Mouse (Mus musculus) naive thymus-derived CD4-positive, alpha-beta T cell, adult 2 months (primary cell): ENCODE measurements at regions not wholly inside any gene's neighbourhood (a gene's known extent, or its start where the extent isn't known, plus 50 kb on each side); places are given as distances from the start of the nearest gene placed in this dataset.

Source experiments
- DNase-seq: peaks from one replicate; pipeline ENCODE4 v3.0.0-alpha.2; 2011; ENCODE audit warnings: low read depth

DNA sequence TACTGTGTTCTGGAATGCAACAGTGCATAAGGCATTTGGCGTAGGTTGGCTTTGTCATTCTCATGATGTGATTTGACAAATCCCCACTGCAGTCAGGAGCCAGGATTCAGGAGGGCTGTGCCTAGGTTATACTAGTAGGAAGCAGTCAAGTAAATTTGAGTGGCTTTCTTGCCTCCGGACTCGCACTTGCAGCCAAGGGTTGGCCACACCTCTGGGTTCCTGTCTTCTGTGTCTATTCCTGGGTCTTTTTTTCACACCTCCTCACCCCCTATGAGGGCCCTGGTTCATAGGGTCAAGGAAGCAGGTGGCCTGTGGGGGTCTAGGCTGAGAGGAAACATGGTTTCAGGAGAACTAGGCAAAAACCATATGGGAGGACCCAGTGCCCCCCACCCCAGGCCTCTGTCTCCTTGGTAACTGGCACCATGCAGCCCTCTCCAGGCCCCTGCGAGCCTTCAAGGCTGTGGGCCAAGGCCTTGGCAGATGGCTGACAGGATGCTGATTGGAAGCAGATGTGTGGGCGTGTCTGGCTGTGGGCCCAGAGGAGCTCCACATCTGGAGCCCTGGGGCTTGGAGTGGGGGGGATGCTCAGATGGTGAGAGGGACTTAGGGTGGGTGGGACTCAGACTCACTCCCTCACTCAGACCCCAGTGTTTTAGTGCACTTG, 195.7 kb downstream of the Rgs3 start:
- DNase-seq: peak; percentile 35

DNA sequence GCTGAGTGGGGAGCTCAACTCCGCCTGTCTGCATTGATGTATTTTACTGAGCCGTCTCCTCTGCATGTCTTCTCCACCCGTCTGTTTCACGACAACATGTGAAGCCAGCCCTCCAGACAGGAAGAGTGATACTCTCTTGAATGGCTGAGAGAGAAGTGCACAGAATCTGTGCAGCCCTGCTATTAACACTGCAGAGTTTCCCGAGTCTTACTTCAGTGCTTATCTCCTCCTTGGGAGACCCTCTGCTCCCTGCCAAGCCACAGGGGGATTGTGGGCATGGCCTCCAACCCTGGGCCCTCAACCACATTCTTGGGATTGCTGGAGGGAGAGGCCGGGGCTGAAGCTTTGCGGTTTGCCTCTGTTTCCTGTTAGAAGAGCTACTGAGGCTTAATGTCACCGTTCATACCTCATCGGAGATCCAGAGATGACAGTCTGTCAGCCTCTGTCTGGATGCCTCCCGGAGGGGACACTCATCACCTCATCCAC, 197.1 kb downstream of the Rgs3 start:
- DNase-seq: peak; percentile 80

DNA sequence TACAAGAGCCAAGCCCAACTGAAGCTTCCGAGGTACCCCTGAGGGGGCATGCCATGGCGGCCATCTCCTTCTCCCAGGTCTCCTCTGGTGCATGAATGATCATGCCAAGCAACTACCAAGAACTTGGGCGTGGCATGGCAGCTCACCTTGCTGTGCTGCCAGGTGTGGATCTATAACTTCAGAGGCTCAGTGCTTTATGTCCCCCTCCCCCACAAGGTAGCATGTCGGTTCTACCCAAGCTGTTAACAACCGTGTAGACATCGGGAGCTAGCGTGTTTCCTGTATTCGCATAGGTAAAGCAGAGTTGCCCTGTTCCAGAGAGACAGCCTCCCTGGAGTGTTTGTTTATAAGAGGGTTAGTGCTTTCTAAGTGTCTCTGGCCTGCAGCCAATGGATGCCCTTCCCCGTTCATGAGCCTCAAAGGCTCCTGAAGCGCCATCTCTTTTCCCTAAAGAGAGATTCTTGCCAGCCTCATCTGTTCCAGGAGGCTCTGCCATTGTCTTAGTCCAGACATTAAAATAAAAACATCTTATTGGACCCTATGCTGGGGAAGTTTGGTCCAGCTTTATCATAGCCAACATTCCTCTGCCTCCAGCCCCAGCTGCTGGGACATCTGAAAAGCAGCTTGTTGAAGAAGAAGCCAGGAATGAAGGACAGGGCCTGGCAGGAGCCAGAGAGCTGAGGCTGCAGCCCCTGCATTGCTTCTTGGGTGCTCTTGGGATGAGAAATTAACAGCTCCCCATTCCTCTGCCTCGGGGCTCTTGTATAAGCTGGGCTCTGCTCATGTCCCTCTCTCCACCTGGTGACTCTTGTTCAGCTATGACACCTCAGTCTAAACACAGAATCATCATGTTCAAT, 201.3 kb downstream of the Rgs3 start:
- DNase-seq: peak; percentile 37

DNA sequence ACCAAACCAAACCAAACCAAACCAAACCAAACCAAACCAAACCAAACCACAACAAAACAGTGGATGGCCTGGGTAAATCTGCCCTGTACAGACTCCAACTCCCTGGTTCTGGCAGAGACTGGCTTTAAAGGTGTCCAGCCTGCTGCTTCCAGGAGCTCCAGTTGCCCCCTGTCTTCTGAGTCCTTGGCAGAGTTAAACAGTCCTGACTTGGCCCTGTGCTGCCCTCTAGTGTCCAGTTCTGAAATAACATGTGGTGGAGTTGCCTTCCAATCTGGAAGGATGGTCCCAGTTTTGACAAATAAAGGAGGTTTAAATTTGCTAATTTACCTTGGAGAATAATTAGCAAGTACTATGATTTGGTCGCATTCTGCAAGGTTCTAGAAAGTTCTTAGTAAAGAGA, 202.0 kb downstream of the Rgs3 start:
- peak; percentile 87 for DNase-seq

DNA sequence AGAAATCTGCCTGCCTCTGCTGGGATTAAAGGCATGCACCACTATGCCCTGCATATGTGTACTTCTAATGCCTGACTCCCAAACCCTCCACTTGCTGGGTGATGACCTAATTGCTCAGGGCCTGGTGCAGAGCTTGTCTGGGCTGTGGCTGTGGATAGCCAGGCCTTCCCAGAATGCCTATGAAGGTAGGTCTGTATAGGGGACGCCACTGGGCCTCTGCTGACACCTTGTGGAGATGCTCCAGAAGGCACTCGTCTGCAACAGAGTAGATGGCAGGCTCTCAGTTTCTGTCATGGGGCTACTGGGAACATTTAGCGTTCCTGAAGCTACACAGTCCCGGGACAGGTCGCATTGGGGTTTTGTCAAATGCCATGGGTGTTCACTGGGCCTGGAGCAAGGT, 201.4 kb upstream of the Zfp618 start:
- peak; percentile 86 for DNase-seq

DNA sequence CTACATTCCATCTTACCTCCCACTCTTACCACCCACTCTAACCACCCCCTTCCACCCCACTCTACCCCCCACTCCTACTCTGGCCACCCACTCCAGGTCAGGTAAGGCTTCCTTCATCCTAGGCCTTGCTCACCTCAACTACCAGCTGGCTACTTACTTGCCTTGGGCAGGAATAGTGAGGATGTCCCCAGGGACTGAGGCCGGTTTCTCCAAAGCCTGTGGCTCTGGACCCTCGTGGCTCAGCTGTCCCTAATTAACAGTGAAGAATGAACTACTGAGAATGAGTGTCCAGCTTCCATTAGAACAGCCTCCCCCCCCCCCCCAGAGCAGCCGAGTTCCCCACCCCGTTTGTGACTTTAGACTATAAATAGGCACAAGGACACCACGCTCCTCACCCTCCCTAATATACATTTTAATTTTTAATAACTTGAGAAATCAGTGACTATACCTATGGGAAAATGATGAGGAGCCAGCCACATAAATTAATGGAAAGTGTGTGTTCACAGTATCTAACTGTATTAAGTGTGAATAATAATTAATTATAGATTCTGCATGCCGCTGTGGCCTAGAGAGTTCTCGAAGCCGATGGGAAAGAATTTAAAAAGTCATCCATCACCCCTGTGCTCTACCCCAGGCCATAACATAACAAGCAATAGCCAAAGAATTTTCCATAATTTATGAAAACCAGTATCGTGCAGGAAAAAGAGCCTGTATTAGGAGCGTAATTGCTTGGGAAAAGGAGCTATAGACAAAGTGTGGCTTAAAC, 195.7 kb upstream of the Zfp618 start:
- no peak for DNase-seq

DNA sequence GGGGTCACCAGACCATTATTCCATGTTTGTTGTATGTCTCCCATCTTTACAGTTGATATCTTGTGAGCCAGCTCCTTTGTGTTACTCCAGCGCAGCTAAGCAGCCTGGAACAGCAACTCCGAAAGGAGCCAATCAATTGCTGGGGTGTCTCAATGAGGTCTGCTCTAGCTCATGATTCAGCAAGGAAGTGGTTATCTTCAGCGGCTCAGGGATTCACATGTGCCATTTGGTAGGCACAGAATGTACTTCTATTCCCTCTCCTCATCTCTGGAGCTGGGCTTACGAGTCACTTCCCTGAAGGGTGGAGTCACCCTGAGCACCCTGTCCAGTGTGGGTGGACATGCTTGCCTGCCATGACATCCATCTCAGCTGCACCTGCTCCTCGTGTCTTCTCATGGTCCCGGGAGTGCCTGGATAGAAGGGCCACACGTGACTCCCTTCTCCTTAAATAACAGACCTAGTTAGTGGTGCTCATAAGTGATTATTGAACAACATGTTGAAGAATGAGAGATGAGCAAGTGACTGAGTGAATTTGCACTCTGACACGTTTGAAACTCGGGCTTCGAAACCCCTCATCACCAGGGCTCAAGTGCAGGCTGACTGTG, 190.3 kb upstream of the Zfp618 start:
- DNase-seq: no peak

DNA sequence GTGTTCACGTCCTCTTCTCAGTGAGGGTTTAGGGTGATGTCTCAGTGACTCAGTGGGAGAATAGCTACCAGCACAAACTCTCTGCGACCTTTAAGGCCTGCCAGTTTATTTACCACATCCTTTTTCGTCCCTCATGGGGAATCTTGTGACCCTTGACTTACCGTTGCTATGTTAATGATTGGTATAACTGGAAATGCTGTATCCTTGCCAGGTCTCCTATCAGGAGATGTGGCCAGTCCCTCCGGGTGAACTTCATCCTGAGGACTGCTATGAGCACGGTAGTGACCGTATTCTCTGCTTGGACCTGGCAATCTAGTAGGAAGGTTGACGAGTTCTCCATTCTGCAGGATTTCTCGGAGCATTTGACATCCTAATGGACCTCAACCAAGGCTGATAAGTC, 188.5 kb upstream of the Zfp618 start:
- DNase-seq: no peak

DNA sequence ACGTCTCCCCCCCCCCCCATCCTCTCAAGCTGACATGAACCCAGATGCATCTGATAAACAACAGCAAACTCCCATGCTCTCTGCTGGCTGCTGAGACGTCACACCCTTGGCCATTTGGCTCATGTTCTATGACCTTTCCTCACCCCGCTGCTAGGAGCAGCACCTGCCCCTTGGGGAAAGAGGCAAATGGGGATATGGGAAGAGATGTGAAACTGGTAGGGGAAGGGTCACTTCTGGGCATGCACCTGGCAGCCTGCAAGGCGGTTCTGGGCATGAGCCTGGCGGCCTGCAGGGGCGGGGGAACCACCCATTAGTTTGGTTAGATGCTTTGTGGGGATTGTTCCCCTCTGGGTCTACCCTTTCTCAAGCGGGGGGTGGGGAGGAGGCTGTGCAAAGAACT, 187.9 kb upstream of the Zfp618 start:
- no peak for DNase-seq

DNA sequence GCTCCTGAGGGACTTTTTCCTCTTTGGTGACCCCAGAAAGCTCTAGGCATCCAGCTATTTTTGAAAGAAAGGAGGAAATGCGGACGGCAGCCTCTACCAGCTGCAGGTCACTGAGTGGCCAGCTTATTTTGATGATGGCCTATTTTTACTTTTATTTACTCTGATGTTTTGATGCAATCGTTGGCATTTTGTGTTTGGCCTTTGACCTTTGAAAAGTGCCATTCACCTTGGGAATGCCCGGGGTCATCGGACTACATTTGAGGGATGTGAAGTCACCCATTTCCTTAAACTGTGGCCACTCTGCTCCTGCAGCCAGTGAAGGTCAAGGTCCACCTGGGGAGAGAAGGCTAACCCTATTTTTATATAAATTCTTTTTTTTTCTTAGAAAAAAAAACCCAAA, 186.8 kb upstream of the Zfp618 start:
- no peak for DNase-seq

DNA sequence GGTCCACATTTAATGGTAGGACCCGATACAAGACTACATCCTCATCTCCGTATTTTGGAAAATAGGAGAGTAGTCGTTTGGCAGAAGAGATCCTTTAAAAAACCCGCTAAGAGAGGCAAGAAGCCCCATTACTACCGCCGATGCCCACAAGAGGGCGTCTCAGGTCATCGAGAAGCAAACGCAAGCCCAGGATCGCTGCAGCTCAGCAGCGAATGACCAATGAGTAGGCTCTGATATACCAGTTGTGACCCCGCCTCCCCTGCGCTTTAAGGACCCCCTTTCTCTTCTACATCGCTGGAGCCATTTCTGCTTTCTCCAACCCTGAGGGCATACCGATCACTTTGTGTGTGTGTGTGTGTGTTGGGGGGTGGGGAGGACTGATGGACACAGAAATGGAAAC, 185.0 kb upstream of the Zfp618 start:
- peak; percentile 90 for DNase-seq

DNA sequence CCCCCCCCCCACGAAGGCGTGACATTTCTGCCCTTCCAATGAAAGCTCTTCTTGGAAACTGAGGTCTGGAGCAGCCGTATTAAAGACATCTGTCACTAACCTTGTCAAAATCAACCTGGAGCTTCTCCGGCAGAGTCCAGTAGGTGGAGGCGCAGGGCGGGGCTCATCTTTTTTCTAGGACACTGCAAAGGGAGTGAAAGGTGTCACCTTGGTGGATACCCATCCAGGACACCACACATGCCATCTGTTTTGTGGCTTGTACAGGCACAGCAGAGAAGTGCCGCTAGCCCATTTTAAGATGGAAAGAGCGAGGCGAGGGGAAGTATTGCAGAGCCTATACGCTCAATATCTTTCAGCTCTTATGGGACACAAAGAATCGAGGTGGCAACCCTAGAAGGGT, 184.5 kb upstream of the Zfp618 start:
- no peak for DNase-seq

DNA sequence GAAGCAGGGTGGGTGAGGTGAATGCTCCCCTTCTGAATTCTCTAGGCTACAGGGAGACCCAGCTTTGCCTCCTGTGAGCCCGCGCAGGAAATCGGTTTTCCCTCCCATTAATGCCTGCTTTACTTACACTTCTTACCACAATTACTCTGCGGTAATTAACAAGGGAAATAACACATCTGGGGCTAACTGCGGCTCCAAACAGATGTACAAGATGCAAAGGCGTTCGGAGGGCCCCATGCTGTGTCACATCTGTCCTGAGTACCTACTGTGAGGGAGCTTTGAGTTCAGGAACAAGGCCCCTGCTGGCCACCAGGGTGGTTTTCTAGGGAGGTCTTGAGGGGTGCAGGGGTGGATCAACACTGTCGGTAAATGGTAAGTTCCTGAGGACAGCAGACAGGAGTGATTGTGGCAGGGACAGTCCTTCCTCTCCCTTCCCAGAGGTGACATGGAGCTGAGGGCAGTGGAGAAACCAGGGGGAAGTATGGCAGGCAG, 184.0 kb upstream of the Zfp618 start:
- DNase-seq: no peak

DNA sequence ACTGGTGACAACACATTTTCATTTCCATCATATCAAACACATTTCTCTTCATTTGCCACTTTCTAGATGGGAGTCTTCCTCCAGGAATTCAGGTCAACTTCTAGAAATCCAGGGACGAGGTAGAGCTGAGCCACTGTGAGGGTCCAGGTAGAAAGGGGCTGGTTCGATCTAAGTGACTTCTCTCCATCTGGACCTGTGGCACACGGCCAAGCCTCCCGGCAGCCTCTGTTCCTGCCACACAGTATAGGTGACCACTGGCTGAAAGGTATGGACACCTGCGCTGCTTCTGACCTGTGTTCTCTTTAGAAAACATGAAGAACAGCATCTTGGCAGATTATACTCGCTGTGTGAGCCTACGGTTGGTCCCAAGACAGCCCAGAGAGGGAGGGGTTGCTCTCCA, 179.7 kb upstream of the Zfp618 start:
- no peak for DNase-seq

DNA sequence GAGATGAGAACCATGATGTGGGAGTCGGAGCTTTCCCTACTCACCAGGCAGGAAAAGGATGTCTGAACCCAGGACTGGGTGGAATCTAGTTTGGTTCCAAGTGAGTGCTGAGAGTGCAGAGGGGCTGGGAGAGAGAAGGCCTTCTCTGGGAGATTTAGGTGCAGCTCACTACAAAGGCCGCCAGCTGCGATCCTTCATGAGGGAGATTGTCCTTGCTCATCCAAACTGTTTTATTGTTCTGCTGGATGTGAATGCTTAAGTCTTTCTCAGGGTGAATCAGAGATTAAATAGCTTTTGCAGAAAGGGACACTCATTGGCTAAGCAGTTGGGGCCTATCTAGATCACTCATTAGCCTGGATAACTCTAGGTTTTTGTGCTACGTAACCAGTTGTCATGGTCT, 175.7 kb upstream of the Zfp618 start:
- no peak for DNase-seq

DNA sequence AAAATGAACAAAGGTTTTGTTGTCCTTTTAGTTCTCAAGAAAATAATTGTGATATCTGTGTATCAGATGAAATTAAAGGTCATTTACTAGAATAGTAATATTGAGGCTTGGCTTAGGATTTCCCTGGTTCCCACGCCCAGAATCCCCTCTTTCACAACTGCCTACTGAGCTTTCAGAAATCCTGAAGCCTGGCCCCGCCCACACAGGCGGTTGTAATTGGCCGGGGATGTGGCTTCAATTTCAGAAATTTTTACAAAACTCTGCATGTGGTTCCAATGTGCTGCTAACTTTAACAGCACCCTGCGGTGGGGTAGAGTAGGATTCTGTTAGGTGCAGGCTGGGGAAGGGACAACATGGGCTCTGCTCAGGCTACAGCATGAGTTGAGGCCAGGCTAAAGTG, 171.8 kb upstream of the Zfp618 start:
- DNase-seq: no peak

DNA sequence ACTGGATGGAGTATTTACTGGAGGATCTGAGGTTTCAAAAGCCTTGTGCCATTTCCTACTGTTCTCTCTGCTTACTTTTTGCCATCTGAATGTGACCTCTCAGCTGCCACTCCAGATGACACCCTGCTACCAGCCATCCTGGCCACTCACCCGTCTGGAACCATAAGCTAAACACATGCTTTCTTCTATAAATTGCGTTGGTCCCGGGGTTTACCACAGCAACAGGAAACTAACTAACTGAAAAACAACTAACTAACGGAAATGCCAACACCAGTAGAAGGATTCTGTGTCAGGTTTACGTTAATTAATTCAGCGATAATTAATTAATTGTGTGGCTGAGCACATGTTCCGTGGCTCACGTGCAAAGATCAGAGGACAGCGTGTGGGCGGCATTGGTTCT, 169.8 kb upstream of the Zfp618 start:
- DNase-seq: no peak

DNA sequence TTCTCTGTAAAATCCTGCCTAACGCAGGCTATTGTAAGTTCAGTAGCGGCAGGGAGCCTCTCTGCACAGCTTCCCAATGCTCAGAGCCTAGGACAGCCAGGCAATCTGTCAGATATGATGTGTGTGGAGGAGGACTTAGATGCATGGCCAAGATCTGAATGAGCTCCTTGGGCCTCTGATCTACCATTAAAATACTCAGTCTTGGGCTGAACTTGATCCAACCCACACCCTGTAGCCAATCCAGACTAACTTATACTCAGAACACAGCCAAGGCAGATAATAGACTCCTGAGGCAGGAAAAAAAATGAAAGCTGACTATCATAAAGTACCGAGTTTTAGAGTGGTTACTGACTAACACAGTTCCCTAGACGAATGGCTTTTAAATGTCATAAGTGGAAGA, 165.4 kb upstream of the Zfp618 start:
- DNase-seq: no peak

DNA sequence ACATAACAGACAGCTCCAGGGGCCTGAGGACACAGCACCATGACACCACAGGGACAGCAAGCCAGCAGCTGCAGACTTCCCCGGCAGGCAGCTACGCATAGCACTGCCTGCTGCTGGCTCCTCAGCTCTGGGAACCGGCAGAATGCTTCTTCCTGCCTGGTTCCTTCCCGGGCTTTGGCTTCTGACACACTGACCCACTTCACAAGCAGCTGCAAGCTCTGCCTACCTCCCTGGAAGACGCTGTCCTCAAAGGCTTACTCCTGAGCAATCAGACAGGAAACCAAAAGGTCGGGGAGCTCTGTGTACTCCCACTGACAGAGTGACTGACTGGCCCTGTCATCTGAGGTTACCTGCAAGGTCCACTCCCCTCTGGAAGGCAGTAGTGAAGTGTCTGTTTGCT, 159.5 kb upstream of the Zfp618 start:
- DNase-seq: peak; percentile 49

DNA sequence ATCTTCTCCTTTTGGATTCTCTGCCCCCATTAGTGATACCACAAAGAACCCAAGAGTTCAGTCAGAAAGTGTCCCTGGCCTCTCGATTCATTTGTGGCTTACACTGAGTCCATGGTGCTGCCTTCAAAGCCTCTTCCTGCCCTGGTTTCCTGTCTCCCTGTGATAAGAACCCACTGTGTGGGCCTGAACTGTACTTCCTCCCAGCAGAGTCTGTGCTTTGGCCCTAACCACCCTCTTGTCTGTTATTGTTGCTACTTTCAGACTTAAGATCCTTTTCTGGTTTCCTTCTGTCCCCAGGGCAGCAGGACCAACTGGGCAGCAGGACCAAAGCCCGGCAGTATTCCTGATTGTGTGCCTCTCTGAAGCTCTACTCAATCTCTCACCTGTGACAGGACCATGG, 158.6 kb upstream of the Zfp618 start:
- peak; percentile 62 for DNase-seq

DNA sequence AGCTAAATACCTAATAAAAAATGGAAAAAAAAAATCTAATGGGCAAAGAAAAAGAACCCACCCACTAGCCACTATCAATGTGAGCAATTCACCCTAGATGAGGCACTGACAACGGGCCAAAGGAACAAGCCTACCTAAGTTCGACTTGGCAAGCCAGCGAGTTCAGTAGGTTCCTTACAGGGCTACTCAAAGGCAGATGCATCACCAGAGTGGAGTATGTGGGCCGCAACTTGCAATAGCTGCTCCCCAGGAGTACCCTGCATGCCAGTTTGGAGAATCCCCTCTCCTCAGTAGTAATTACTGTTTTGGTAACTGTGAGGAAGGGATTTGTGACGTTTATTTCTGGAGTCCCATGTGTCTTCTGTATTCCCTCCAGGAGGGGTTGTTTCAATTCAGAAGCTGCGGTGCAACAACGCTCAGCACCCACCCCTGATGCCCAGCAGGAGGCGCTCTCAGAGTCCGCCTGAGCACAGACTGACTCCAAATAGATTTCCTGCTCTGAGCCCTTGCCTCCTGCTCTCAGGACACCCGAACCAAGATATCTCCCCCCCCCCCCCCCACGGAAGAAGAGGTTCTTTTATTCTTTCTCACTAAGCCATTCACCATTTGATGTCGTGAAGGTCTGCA, 157.3 kb upstream of the Zfp618 start:
- DNase-seq: no peak

DNA sequence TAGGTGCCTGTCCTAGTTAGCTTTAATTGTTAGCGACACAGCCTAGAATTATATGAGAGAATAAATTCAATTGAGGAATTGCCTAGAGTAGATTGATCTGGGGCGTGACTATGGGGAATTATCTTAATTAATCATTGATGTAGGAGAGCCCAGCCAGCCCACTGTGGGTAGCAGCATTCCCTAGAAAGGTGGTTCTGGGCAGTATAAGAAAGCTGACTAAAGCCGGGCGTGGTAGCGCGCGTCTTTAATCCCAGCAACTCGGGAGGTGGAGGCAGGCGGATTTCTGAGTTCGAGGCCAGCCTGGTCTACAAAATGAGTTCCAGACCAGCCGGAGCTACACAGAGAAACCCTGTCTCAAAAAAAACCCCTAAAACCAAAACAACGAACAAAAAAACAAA, 156.8 kb upstream of the Zfp618 start:
- no peak for DNase-seq
